Mouse (Mus musculus) brain, embryonic 14.5 days (tissue): Measurements from ENCODE around the gene Dbf4.

Experiments used
- CTCF ChIP-seq: fragments of 200-500 bp; IDR thresholded peaks from 2 replicates; pipeline ENCODE4 v1.5.1; 2012; ENCODE audit warnings: inconsistent platforms, mild to moderate bottlenecking, moderate library complexity, borderline replicate concordance; ENCODE audit not compliant: insufficient read depth, insufficient read length; ENCODE audit errors: extremely low read depth
- POLR2A ChIP-seq: fragments of 200-500 bp; IDR thresholded peaks from 2 replicates; pipeline ENCODE4 v1.6.1; 2012; ENCODE audit warnings: mild to moderate bottlenecking, inconsistent platforms, borderline replicate concordance; ENCODE audit not compliant: poor library complexity, insufficient read depth, insufficient read length, severe bottlenecking; ENCODE audit errors: extremely low read depth

GRCm38 (mm10) chr5:8393891-8394583, 28.5 kb downstream of the Dbf4 start:
- no peak for TF ChIP-seq POLR2A
- TF ChIP-seq CTCF, result no peak
